8 mouse cellular contexts compared by ENCODE assay signal in genomic region chr3:88630849-88631341, GRCm38 (mm10). TPM values are rescaled to one million over a fixed set of nuclear protein-coding genes. Genes with fewer than 3 reads are reported as not detected.
DNase-seq lines count a peak whose midpoint lies in the region; ATAC-seq and TF ChIP-seq lines count a peak whose summit lies in the region.

No protein-coding gene starts in this region.

- peak overlapping the region; percentile 98 for H3K27ac ChIP-seq in layer of hippocampus, adult 2 months

- DNase-seq in layer of hippocampus, adult 2 months (ENCODE audit: low spot score in 2 of 2), result peak; percentile 73 to 80
- DNase-seq in layer of hippocampus, postnatal 14 days (ENCODE audit: low spot score in 2 of 2), result no peak
- DNase-seq in kidney, postnatal 4 days, result peak; percentile 56 to 72
- peak; percentile 81 to 85 for DNase-seq in right cerebral cortex, postnatal 10 days (ENCODE audit: low spot score in 2 of 2)
- no peak for DNase-seq in urinary bladder, adult 18-20 months (ENCODE audit: low spot score in 2 of 2)
- DNase-seq in adrenal gland, adult 18-20 months (ENCODE audit: low spot score in 2 of 2), result no peak
- DNase-seq in spleen, postnatal 14 days (ENCODE audit: low spot score in 2 of 2), result no peak

- peak overlapping the region; percentile 73 for H3K4me3 ChIP-seq in layer of hippocampus, adult 2 months

- no peak for TF ChIP-seq CTCF in layer of hippocampus, adult 2 months (conservative IDR thresholded peaks at IDR 0.05)

- ATAC-seq in granulocyte monocyte progenitor cell, adult 5-6 weeks (replicated peaks; ENCODE audit: poor library complexity, severe bottlenecking), result peak; percentile 26

RNA-seq across cellular contexts. Expression of gene Rxfp4, which starts 22.0 kb away (rescaled TPM):
- not detected for total RNA-seq in layer of hippocampus, adult 2 months (2021)
- not detected for total RNA-seq in layer of hippocampus, postnatal 14 days (2021)
- total RNA-seq in granulocyte monocyte progenitor cell, adult 5-6 weeks (2014; fragmentation: Nextera tagmentation), result not detected in 2 replicates
- total RNA-seq in granulocyte monocyte progenitor cell, adult 5-6 weeks (2017), result not detected in 2 replicates
- not detected for total RNA-seq in adrenal gland, adult 18-20 months (2021)

RNA-seq across cellular contexts. Expression of gene Arhgef2, which starts 25.1 kb away (rescaled TPM):
- 100 to 1,000 TPM; 268 to 283 TPM for total RNA-seq in layer of hippocampus, adult 2 months (2021)
- total RNA-seq in layer of hippocampus, postnatal 14 days (2021), result 100 to 1,000 TPM; 258 to 259 TPM
- total RNA-seq in granulocyte monocyte progenitor cell, adult 5-6 weeks (2014; fragmentation: Nextera tagmentation), result 125 and 137 TPM in 2 replicates
- total RNA-seq in granulocyte monocyte progenitor cell, adult 5-6 weeks (2017), result 59.1 and 73.5 TPM in 2 replicates
- 10 to 100 TPM; 19.4 to 27.0 TPM for total RNA-seq in adrenal gland, adult 18-20 months (2021)

RNA-seq across cellular contexts. Expression of gene Khdc4, which starts 54.7 kb away (rescaled TPM):
- 10 to 100 TPM; 55.1 to 55.5 TPM for total RNA-seq in layer of hippocampus, adult 2 months (2021)
- 10 to 100 TPM; 51.5 to 61.6 TPM for total RNA-seq in layer of hippocampus, postnatal 14 days (2021)
- total RNA-seq in granulocyte monocyte progenitor cell, adult 5-6 weeks (2014; fragmentation: Nextera tagmentation), result 57.4 and 68.2 TPM in 2 replicates
- total RNA-seq in granulocyte monocyte progenitor cell, adult 5-6 weeks (2017), result 35.4 and 49.3 TPM in 2 replicates
- 10 to 100 TPM; 65.1 to 67.4 TPM for total RNA-seq in adrenal gland, adult 18-20 months (2021)

RNA-seq across cellular contexts. Expression of gene Ssr2, which starts 55.2 kb away (rescaled TPM):
- 10 to 100 TPM; 86.8 to 91.6 TPM for total RNA-seq in layer of hippocampus, adult 2 months (2021)
- 100 to 1,000 TPM; 110 to 120 TPM for total RNA-seq in layer of hippocampus, postnatal 14 days (2021)
- total RNA-seq in granulocyte monocyte progenitor cell, adult 5-6 weeks (2014; fragmentation: Nextera tagmentation), result 401 and 434 TPM in 2 replicates
- total RNA-seq in granulocyte monocyte progenitor cell, adult 5-6 weeks (2017), result 225 and 243 TPM in 2 replicates
- total RNA-seq in adrenal gland, adult 18-20 months (2021), result 100 to 1,000 TPM; 145 to 198 TPM

Comparison
In these comparisons a context has a peak if more than half of its experiments do, and no peak if none do; other contexts are left out.
1. DNase-seq: peak in layer of hippocampus, adult 2 months (2 of 2), kidney, postnatal 4 days (2 of 2) and right cerebral cortex, postnatal 10 days (2 of 2); none in layer of hippocampus, postnatal 14 days (0 of 2), urinary bladder, adult 18-20 months (0 of 2), adrenal gland, adult 18-20 months (0 of 2) and spleen, postnatal 14 days (0 of 2).